Comparison of ENCODE assay signal across 18 mouse cellular contexts in genomic region chr5:103992831-103993230, GRCm38 (mm10). TPM values are rescaled to one million over a fixed set of nuclear protein-coding genes. Genes with fewer than 3 reads are reported as not detected.
"Had no signal": no experiment of that assay in that cellular context is flagged by ENCODE, and none has a peak within 500 bp of the region (broad histone marks: within the 10 kb centered on the region; RNA-seq: fewer than 3 reads in every experiment).

No protein-coding gene starts in this region.

- DNase-seq: liver, postnatal 0 days; lung, adult 2 months; lung, postnatal 14 days; right cerebral cortex, postnatal 14 days; thymus, adult 2 months had no signal

- H3K4me3 ChIP-seq: lung, embryonic 15.5 days; megakaryocyte, embryonic 14.5 days; midbrain, embryonic 13.5 days; midbrain, embryonic 15.5 days; neural tube, embryonic 13.5 days; stomach, embryonic 15.5 days had no signal

- H3K27ac ChIP-seq: lung, embryonic 15.5 days; macrophage; midbrain, embryonic 13.5 days; midbrain, embryonic 15.5 days; neural tube, embryonic 13.5 days; stomach, embryonic 15.5 days; stomach, postnatal 0 days had no signal

- H3K4me2 ChIP-seq: lung, embryonic 15.5 days; midbrain, embryonic 11.5 days; midbrain, embryonic 13.5 days; midbrain, embryonic 15.5 days; neural tube, embryonic 13.5 days; stomach, embryonic 15.5 days had no signal

- ATAC-seq: liver, postnatal 0 days; lung, postnatal 0 days; midbrain, embryonic 13.5 days; midbrain, embryonic 15.5 days had no signal

- H3K27me3 ChIP-seq: lung, embryonic 15.5 days; megakaryocyte, embryonic 14.5 days; midbrain, embryonic 13.5 days; midbrain, embryonic 15.5 days; neural tube, embryonic 13.5 days; stomach, embryonic 15.5 days had no signal

- H3K9ac ChIP-seq: liver, postnatal 0 days; lung, embryonic 15.5 days; midbrain, embryonic 13.5 days; midbrain, embryonic 15.5 days; neural tube, embryonic 13.5 days; stomach, embryonic 15.5 days had no signal

- H3K36me3 ChIP-seq: midbrain, embryonic 13.5 days; midbrain, embryonic 15.5 days; neural tube, embryonic 13.5 days had no signal

- H3K9me3 ChIP-seq: lung, embryonic 15.5 days; megakaryocyte, embryonic 14.5 days; midbrain, embryonic 13.5 days; midbrain, embryonic 15.5 days; neural tube, embryonic 13.5 days; stomach, embryonic 15.5 days had no signal

- H3K4me1 ChIP-seq: lung, embryonic 15.5 days; midbrain, embryonic 13.5 days; midbrain, embryonic 15.5 days; neural tube, embryonic 13.5 days; stomach, embryonic 15.5 days had no signal

RNA-seq across cellular contexts. Expression of gene Hsd17b13, which starts 15.6 kb away (rescaled TPM):
- total RNA-seq: midbrain, postnatal 0 days; monocyte, adult 5-6 weeks had no signal
- polyA plus RNA-seq: macrophage; midbrain, embryonic 11.5 days; midbrain, embryonic 13.5 days; neural tube, embryonic 11.5 days; neural tube, embryonic 13.5 days; thymus, adult 2 months had no signal
